Mouse (Mus musculus): ENCODE measurements at regions not wholly inside any gene's neighbourhood (a gene's known extent, or its start where the extent isn't known, plus 50 kb on each side); places are given as distances from the start of the nearest gene placed in this dataset.

DNA sequence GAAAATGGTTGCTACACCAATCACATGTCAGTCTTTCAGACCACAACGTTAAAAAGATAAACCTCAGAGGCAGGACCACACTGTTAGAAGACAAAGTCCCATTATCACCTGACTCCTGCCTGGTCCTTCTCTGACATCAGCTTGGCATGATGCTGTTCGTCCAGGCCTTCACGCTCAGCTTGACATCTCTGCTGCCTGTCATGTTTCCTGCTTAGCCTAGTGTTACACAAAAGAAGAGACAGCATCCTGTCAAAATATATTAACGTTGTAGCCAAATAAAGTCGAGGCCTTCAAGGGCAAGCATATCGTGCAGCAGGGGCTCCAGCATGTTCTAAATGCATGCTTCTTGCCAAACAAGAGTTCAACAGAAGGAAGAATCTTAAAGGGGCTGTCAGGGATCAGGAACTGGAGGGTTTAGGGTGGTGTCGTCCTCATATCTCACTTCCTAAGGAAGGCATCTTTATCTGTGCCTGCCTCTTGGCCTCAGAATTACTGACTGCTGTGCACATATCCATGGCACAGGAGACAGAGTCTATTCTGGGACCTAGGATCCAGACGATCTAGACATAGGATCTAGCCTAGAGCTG lies 361.0 kb upstream of the 5930422O12Rik start:
- Histone ChIP-seq H3K4me3 (no peak overlapping the region), H3K27ac (no peak overlapping the region)
- no peak for TF ChIP-seq CTCF (conservative IDR thresholded peaks at IDR 0.05)
- DNase-seq (ENCODE audit: low spot score in 2 of 2), result no peak

DNA sequence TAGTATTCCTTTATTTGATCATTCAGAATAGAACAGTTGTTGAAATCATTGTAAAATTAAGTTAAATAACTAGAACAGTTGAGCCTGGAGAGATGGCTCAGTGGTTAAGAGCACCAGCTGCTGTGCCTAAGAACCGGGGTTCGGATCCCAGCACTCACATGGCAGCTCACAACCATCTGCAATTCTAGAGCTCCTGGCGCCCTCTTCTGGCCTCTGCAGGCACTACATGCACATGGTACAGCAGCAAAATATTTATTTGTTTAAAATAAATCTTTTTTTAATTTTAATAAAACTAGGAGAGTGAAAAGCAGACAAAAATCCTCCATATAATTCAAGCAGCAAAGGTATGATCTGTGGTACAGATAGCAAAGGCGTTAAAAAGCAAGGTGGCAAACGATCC lies 360.0 kb upstream of the 5930422O12Rik start:
- DNase-seq (ENCODE audit: low spot score in 2 of 2), result no peak
- TF ChIP-seq CTCF (conservative IDR thresholded peaks at IDR 0.05), result peak; percentile 58
- Histone ChIP-seq H3K27ac (no peak overlapping the region), H3K4me3 (no peak overlapping the region)

DNA sequence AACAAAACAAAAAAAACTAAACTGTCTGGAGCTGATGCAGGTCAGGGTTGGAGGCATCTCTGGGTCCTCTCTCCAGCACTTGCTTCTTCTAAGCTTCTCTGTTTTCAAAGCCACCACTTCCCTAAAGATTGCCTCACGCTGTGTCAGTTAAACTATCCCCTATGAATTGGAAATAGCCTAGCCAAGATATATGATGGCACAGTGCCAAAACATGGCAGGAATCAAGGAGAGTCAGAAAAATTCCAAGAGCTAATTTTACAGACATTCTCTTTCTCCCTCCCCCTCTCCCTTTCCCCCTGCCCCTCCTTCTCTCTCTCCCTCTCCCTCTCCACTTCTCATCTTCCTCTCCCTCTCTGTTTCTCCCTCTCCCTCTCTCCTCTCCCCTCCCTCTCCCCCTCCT lies 353.3 kb upstream of the 5930422O12Rik start:
- no peak for DNase-seq (ENCODE audit: low spot score in 2 of 2)
- TF ChIP-seq CTCF (conservative IDR thresholded peaks at IDR 0.05), result no peak
- Histone ChIP-seq H3K4me3 (no peak overlapping the region), H3K27ac (no peak overlapping the region)

DNA sequence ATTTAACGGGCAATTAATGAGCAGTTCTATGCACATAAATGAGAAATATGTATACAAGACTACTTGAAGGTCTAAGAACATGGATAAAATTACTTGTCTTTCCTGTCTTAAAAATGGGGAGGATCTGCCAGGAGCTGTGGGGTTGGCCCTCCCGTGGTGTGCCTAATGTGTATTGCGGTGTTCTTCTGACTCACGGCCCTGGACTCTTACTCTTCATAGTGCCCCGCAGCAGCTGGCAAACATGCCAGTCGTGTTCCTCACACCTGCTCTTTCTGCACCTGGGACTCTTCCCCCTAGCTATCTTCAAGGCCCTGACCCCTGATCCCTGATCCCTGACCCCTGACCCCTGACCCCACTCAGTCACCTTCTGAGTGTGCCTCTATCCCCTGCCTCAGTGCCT lies 352.3 kb upstream of the 5930422O12Rik start:
- no peak for DNase-seq (ENCODE audit: low spot score in 2 of 2)
- no peak overlapping the region for H3K4me3 ChIP-seq
- no peak for TF ChIP-seq CTCF (conservative IDR thresholded peaks at IDR 0.05)
- no peak overlapping the region for H3K27ac ChIP-seq

DNA sequence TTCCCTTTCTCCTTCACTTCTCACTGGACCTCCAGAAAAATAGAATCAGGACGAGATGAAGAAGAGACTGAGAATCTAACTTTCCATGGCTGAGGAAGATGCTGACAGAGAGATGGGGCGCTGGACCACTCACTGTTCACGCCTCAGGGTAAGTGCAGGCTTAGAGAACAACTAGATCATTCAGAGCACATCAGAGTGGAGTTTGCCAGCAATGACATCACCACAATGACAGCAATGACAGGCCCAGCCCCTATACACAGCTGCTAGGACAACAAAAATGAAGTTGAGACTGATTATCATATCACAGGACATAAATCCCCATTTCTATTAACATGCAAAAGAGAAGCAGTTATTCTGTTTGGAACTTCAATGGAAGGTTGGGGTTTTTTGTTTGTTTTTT lies 350.4 kb upstream of the 5930422O12Rik start:
- Histone ChIP-seq H3K27ac (no peak overlapping the region), H3K4me3 (no peak overlapping the region)
- DNase-seq (ENCODE audit: low spot score in 2 of 2), result no peak
- no peak for TF ChIP-seq CTCF (conservative IDR thresholded peaks at IDR 0.05)

DNA sequence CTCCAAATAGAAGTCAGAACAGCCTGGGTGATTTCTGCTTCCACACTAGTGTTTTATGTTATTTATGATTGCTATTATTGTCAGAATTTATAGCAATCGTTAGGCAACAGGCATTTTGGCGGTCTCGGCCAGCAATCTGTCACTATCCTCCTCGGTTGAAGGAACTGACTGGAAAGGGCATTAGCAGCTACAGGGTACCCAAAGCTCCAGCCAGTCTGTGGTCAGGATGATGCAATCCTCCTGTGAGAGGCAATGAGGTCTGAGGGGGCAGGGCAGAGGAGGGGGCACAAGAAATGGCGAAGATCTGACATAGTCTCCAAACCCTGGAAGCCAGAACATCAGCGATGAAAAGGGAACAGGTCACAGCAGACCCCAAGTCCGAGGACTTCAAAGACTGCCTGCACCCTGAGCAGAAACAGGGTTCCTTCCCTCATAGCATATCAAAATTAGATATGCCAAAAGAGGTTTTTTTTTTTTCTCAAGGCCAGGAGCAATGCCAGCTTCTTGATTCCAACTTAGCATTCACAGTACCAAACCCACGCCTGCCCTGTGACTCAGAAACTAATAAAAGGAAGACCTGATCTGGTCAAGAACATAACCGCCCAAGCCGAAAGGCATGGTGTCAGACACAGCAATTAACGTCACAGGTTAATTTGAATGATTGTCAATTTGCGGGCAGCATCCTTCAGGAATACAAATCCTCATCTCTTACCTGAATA lies 348.5 kb upstream of the 5930422O12Rik start:
- no peak overlapping the region for H3K27ac ChIP-seq
- no peak for TF ChIP-seq CTCF (conservative IDR thresholded peaks at IDR 0.05)
- DNase-seq (ENCODE audit: low spot score in 2 of 2), result no peak
- no peak overlapping the region for H3K4me3 ChIP-seq

DNA sequence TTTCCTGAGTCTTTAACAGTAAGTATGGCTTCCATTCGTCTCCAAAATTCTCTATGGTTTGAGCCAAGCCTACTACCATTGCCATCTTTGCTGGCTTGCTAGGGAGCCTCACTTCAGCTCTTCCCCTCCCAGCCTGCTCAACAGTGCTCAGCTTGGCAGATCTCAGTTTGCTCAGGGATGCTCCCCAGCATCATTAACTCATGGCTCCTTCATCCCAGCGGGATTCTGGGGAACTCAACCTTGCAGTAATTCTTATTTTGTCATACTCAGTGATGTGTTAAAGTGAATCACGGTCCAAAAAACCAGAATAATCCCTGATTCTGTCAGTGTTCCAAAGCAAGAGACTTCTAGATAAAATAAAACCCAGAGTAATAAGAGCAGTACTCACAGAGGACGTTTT lies 346.6 kb upstream of the 5930422O12Rik start:
- no peak for DNase-seq (ENCODE audit: low spot score in 2 of 2)
- no peak for TF ChIP-seq CTCF (conservative IDR thresholded peaks at IDR 0.05)
- Histone ChIP-seq H3K4me3 (no peak overlapping the region), H3K27ac (no peak overlapping the region)

DNA sequence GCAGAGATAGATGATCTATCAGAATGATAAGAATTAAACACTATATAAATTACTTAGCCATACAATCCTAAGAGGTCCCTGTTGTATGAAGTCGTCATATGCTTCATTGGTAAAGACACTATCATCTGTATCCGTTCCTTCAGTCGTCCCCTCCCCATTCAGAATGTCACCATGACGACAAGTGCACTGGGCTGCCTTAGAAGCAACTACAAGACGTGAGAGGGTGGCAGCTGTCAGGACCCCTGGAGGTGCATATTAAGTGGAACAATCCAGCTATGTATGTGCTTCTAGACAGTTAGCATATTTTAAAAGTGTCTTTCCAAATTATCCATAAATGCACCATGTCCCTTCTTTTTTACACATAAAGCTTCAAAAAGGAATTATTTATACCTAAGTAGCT lies 343.0 kb upstream of the 5930422O12Rik start:
- no peak for DNase-seq (ENCODE audit: low spot score in 2 of 2)
- no peak for TF ChIP-seq CTCF (conservative IDR thresholded peaks at IDR 0.05)

DNA sequence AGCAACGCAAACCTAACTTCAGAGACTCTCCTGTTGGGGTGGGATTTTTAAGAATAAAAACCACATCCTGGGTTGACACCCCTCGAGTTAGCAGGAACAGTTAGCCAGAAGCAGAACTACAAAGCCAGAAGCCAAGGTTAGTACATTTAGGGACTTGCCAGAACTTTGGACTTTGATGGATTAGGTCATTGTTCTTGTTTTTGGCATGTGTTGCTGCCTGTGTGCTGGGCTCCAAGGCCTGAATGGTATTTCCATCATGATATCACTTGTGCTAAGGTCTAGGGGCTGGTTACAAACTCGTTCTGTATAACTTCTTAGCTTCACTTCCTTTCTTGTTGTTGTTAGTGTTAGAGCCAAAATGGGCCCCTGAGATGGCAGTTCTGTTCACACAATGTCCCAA lies 338.8 kb upstream of the 5930422O12Rik start:
- no peak for DNase-seq (ENCODE audit: low spot score in 2 of 2)
- TF ChIP-seq CTCF (conservative IDR thresholded peaks at IDR 0.05), result no peak
- Histone ChIP-seq H3K4me3 (no peak overlapping the region), H3K27ac (no peak overlapping the region)

More for the DNA sequence above, 343.0 kb upstream of the 5930422O12Rik start:
- H3K4me3 ChIP-seq, result no peak overlapping the region
- H3K27ac ChIP-seq, result no peak overlapping the region

DNA sequence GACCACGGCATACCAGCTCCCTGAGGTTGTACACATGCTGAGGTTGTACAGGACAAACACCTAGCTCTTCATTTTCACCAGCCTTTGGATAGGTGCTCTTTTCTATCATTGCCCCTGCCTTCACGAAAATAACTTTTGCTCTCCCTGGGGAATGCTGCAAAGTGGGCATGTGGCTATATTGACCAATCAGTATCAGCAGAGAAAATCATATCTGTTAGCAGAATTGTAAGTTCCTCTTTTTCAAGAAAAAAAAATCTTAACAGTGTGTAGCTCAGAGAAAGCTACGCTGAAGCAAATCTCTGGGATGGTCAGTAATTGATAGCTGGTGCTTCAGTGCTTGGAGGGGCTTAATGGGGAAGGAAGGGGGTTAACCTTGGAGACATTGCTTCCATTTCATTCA lies 319.6 kb upstream of the 5930422O12Rik start:
- no peak for DNase-seq (ENCODE audit: low spot score in 2 of 2)
- no peak overlapping the region for H3K4me3 ChIP-seq
- H3K27ac ChIP-seq, result no peak overlapping the region
- no peak for TF ChIP-seq CTCF (conservative IDR thresholded peaks at IDR 0.05)

DNA sequence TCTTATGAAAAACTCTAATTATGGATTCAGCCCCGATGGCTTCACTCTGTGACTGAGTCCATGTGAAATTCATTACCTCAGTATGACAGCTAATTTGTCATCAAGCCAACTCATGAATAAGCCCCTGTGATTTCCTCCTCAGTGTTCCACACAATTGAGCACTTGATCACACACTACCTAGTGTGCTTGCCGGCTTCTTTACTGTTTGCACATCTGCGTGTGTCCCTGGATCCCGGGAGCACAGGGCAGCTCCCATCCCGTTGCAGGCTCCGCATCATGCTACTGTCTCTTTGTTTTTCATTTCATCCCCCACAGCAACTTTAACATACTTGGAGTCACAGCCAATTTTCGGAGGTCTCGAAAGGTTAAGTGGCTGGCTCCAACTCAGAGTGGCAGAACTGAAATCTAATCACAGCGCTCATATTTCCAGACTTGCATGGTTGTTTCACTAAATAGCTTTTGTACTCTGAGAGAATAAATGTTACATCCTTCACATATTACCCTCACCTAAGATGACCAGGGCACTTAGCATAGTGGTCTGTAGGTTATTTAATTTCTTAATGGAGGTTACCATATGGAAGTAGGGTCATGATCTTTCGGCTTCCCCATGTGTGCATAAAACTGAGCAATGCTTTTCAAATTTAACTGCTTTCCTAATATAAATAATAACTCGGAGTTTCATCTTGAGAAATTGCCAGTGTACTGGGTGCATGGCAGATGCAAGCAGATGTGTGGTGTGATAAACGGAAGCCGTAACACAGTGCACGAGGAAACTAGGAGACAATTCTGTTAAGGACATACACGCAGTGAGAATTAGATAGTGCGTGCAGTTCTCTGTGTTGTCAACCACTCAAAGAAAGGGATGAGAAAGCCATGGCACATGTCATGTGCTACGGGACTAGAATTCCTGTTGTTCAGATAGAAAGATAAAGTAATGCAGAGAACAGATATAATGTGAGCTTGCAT lies 313.0 kb upstream of the 5930422O12Rik start:
- no peak overlapping the region for H3K27ac ChIP-seq
- no peak for TF ChIP-seq CTCF (conservative IDR thresholded peaks at IDR 0.05)
- DNase-seq (ENCODE audit: low spot score in 2 of 2), result no peak
- H3K4me3 ChIP-seq, result no peak overlapping the region

DNA sequence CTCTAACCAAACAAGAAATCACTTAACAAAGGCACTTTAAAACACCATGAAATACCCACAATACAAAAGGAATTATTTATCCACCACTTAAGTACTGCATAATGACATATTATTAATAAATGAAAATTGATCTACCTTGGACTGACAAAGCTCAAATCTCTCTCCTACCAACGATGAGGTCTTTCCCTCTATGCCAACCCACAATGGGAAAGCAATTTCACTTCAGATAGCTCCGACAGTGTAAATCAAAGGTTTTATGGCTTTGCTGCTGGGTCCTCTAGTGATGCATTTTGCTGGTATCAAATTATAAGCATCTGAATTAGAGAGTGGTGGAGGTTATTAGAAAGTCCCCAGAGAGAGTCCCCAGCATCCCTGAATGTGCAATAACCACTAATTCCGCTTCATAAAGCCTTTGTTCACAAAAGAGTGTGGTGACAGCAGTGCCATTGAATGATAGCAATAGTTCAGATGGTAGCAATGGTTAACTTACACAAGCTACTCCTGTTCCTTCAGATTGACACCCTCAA lies 305.4 kb upstream of the 5930422O12Rik start:
- H3K27ac ChIP-seq, result no peak overlapping the region
- no peak for DNase-seq (ENCODE audit: low spot score in 2 of 2)
- TF ChIP-seq CTCF (conservative IDR thresholded peaks at IDR 0.05), result no peak
- no peak overlapping the region for H3K4me3 ChIP-seq

DNA sequence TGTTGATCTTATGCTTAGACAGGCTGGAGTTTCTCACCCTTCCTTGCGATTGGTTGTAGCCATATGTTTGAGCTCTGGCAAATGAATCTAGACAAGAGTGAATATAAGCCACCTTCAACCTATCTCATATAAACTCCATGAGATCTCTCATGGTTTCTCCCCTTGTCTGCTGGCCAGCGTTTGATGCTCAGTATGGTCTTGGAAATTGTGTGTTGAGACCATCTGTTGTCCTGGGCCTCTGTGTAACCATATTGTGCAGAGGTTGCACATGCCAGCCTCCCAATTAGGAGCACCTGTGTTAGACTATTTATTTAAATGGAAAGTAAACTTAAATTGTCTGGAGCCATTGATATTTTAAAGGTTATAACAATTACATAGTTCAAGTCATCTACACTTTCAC lies 301.5 kb upstream of the 5930422O12Rik start:
- TF ChIP-seq CTCF (conservative IDR thresholded peaks at IDR 0.05), result no peak
- Histone ChIP-seq H3K27ac (no peak overlapping the region), H3K4me3 (no peak overlapping the region)
- DNase-seq (ENCODE audit: low spot score in 2 of 2), result no peak
